Mouse (Mus musculus) kidney, adult 10 weeks (tissue): ENCODE data around the gene Ldlr. TPM values are rescaled to one million over a fixed set of nuclear protein-coding genes. Genes with fewer than 3 reads are reported as not detected.

Source experiments
- polyA plus RNA-seq: library from polyadenylated mRNA; stranded (reverse); fragments of 350-450 nt; fragmentation: Illumina TruSeq; extraction: RNeasy Lipid Tissue Mini Kit (QIAGEN cat#74804); gene quantifications from one replicate; pipeline ENCODE4 v1.2.3, GENCODE M21; 2014; ENCODE audit warnings: low read depth, low replicate concordance

The Ldlr gene
- 6.7 TPM for polyA plus RNA-seq

DNA sequence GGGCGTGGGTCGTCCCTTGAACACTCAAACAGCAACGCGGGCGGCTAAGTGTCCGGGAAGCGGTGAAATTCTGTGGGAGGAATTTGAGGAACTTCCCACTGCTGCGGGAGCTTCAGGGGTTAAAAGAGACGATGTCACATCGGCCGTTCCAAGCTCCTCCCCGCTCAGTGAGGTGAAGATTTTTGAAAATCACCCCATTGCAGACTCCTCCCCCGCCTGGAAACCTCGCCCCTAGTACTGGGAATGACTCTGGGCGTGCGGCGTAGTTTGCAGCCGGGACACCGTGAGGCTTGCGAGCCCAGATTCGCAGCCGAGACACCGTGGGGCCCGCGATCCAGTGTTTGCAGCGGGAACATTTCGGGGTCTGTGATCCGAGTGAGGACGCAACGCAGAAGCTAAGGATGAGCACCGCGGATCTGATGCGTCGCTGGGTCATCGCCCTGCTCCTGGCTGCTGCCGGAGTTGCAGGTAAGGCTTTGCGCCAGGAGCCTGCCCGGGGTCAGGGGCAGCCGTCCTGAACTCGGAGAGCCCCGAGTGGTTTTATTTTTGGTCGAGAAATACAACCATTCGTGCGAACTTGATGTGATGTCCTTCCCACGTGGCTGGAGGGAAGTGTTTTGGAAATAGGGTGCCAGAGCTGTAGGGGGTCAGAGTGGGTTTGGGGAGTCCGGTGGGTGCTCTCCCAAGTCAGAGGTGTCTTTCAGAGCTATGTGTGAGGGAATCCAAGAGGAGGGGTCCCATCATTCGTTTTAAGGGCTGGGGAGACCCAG lies at the start of gene Ldlr:
Gene Ldlr (plus strand): TSS at position 107 of the 770 bp plus-strand sequence.

DNA sequence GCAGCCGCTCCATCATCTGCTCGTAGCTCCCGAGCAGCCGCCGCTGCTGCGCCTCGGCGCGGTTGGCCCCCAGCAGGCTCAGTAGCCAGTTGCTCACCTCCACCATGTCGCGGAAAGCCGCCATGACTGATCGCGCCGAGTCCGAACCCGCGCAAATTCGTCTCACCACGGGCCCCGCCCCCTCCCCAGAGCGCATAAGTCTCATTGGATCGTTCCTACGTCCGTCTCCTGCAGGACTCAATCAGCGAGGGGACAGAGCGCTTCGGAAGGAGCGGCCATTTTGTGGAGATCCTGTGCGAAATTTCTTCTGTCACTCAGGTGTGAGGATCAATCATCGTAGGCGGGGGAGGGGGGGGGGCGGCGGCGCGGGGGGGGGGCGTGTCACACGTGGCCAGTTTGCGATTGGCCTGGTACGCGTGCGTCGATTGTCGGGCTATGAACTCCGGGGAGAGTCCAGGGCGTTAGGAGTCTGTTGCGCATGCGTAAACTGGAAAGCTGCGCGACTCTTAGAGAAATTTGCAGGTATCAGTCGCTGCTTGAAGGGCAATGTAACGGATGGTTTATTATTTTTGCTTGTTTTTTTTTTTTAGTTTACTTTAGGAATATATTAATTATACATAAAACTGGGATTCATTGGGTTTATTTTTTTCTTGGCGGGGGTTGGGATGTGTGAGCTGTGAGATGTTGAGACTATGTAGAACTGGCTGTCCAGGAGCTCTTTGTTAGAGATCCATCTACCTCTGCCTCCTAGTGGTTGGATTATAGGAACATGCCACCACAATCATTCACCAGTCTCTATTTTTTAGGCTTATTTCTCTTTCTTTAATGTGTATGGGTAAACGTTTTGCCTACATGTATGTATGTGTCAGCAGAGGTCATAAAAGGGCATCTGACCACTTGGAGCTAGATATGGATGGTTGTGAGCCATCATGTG lies 37.1 kb downstream of the Ldlr start, which contains the start of gene Spc24:
Gene Spc24 (minus strand): TSS at position 149 of the 934 bp plus-strand sequence.

DNA sequence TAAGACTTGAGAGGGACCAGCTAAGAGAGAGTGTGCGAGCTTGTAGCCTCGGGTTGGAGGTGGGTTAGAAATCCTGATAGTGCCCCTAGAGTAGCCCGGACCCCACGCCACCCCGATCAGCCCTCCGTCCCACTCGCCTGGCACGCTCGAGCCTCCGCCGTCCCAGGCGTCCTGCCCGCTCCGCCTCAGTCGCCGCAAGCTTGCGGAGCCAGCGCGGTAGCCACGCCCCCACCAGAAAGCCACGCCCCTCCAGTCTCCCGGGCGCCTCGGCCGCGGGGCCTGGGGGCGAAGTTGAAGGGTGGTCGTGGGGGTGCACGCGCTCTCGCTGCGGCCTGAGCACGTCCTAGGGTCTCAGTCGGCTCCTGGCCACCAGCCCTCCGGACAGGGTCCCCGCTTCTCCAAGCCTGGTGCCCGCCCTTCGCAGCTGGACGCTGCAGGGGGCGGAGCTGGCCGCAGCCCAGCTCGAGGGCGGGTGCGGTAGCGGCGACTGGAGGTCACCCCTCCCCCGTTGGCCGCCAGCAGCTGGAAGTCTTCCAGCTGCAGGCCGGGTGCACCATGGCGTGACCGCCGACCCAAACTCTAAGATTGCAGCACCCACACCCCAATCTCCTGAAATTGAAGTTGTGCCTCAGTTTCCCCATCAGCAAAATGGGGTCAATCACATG lies 75.2 kb downstream of the Ldlr start, which contains the start of gene Kank2:
Gene Kank2 (minus strand): TSS at position 400 of the 665 bp plus-strand sequence.

Other genes with a start within 250 kb of the Ldlr start
- gene Tmed1, start 213.2 kb upstream of the Ldlr start, polyA plus RNA-seq = 2.7 TPM
- not detected for gene AB124611, start 197.3 kb upstream of the Ldlr start, polyA plus RNA-seq
- gene Carm1, start 176.6 kb upstream of the Ldlr start, polyA plus RNA-seq = 2.7 TPM
- gene Timm29, start 130.8 kb upstream of the Ldlr start, polyA plus RNA-seq = 55.9 TPM
- 6.8 TPM for gene Yipf2, start 130.7 kb upstream of the Ldlr start, polyA plus RNA-seq
- gene Smarca4, start 107.3 kb upstream of the Ldlr start, polyA plus RNA-seq = 3.3 TPM
- 1.2 TPM for gene Spc24, start 36.8 kb downstream of the Ldlr start, polyA plus RNA-seq
- gene Kank2, start 75.3 kb downstream of the Ldlr start, polyA plus RNA-seq = 4.7 TPM
- gene Angptl8, start 112.0 kb downstream of the Ldlr start, polyA plus RNA-seq = not detected
- 3.0 TPM for gene Dock6, start 129.2 kb downstream of the Ldlr start, polyA plus RNA-seq
- gene Rab3d, start 194.7 kb downstream of the Ldlr start, polyA plus RNA-seq = 1.9 TPM
- gene Ccdc159, start 204.0 kb downstream of the Ldlr start, polyA plus RNA-seq = not detected
- gene Tmem205, start 204.1 kb downstream of the Ldlr start, polyA plus RNA-seq = 0.97 TPM
- gene Plppr2, start 213.6 kb downstream of the Ldlr start, polyA plus RNA-seq = not detected
- 6.1 TPM for gene Swsap1, start 232.3 kb downstream of the Ldlr start, polyA plus RNA-seq
- gene Epor, start 240.0 kb downstream of the Ldlr start, polyA plus RNA-seq = not detected